Mouse (Mus musculus) limb, embryonic 13.5 days (tissue): ENCODE data around the gene Prkab1. TPM values are rescaled to one million over a fixed set of nuclear protein-coding genes. Genes with fewer than 3 reads are reported as not detected.

Source experiments
- ATAC-seq: fragments of 200-750 bp; cut with Nextera tagmentation; 2 replicates; pipeline ENCODE4 v1.8.0; 2017; ENCODE audit warnings: low read depth, moderate number of reproducible peaks, moderate TSS enrichment; ENCODE audit not compliant: low FRiP score
- H3K27ac ChIP-seq: fragments of 300-500 bp; sonication (generic); 2 replicates; pipeline ENCODE4 v1.5.1; 2015; ENCODE audit warnings: inconsistent platforms, mild to moderate bottlenecking, moderate library complexity
- H3K27me3 ChIP-seq: fragments of 300-500 bp; sonication (generic); 2 replicates; pipeline ENCODE4 v1.6.1; 2015; ENCODE audit warnings: mild to moderate bottlenecking, inconsistent platforms
- H3K36me3 ChIP-seq: fragments of 300-500 bp; sonication (generic); 2 replicates; pipeline ENCODE4 v1.6.1; 2015; ENCODE audit warnings: inconsistent platforms, mild to moderate bottlenecking, moderate library complexity
- H3K4me1 ChIP-seq: fragments of 300-500 bp; sonication (generic); 2 replicates; pipeline ENCODE4 v1.6.1; 2015; ENCODE audit warnings: inconsistent platforms
- H3K4me2 ChIP-seq: fragments of 300-500 bp; sonication (generic); replicated peaks from 2 replicates; pipeline ENCODE4 v1.6.1; 2015; ENCODE audit warnings: inconsistent platforms, mild to moderate bottlenecking, moderate library complexity
- H3K4me3 ChIP-seq: fragments of 300-500 bp; sonication (generic); 2 replicates; pipeline ENCODE4 v1.5.1; 2015; ENCODE audit warnings: moderate library complexity, mild to moderate bottlenecking, inconsistent platforms
- H3K9ac ChIP-seq: fragments of 300-500 bp; sonication (generic); 2 replicates; pipeline ENCODE4 v1.6.1; 2015; ENCODE audit warnings: mild to moderate bottlenecking, inconsistent platforms
- H3K9me3 ChIP-seq: fragments of 300-500 bp; sonication (generic); 2 replicates; pipeline ENCODE4 v1.6.1; 2016; ENCODE audit warnings: inconsistent platforms
- WGBS: fragments of 180-500 bp; shearing (Covaris S2); methylation state at CpG from one replicate; pipeline ENCODE4 v1.1.7; 2015; 5-methylcytosine and 5-hydroxymethylcytosine counted together
- polyA plus RNA-seq: library from polyadenylated mRNA; unstranded; fragments of >200 nt; fragmentation: Nextera tagmentation; extraction: Ambion mirVana; gene quantifications from 2 replicates; pipeline ENCODE4 v1.2.1, GENCODE M21; 2015

The Prkab1 gene
- polyA plus RNA-seq, 1 experiment from 2014 or later: 69.9 TPM

DNA sequence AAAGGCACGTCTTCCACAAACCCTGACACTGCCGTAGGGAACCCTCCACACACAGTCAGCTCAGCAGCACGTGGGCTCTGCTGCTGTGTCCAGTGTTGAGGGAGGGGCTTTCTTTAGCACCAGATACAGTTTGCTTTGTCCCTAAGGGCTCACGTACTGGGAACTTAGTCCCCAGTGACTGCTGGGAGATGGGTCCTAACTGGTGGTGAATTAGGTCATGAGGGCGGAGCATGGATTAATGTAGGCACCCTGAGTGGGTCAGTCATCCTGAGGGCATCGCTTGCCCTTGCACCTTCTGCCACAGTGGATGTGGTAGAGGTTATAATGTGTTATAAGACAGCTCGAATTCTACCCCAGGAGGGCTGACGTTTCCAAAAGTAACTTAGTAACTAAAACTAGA, 6.9 kb downstream of the Prkab1 start:
- WGBS: 93% methylated on average over 8 of the region's 8 CpGs
- H3K4me3 ChIP-seq: no peak overlapping the region
- no peak overlapping the region for H3K9ac ChIP-seq
- H3K27me3 ChIP-seq: no peaks in the 10 kb centered on the region
- peaks cover 7% of the 10 kb centered on the region for H3K4me1 ChIP-seq
- no peak for ATAC-seq
- H3K36me3 ChIP-seq: peaks cover 98% of the 10 kb centered on the region
- no peak overlapping the region for H3K4me2 ChIP-seq
- no peak overlapping the region for H3K27ac ChIP-seq
- H3K9me3 ChIP-seq: no peaks in the 10 kb centered on the region

DNA sequence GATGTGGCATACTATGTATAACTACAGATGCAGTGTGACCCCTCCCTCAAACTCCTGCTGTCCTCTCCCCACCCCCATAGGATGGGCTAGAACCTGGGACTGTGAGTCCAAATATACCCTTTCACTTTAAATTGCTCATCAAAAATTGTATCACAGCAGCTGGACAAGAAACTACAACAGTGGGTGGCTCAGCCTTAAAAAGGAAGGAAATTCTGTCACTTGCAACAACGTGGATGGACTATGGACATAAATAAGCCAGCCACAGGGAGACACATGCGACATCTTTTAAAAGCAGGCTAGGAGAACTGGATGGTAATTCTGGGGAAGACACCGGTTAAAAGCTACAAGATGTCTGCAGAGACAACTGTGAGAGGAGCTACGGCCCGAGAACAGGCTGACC, 7.8 kb downstream of the Prkab1 start:
- ATAC-seq: no peak
- WGBS: 95% methylated on average over 5 of the region's 5 CpGs
- peaks cover 90% of the 10 kb centered on the region for H3K36me3 ChIP-seq

GRCm38 (mm10) chr5:116014237-116014636, 10.1 kb downstream of the Prkab1 start:
- no peaks in the 10 kb centered on the region for H3K27me3 ChIP-seq
- 93% methylated on average over 11 of the region's 11 CpGs for WGBS
- peaks cover 67% of the 10 kb centered on the region for H3K36me3 ChIP-seq
- H3K4me3 ChIP-seq: no peak overlapping the region
- H3K4me2 ChIP-seq: no peak overlapping the region
- no peaks in the 10 kb centered on the region for H3K9me3 ChIP-seq
- ATAC-seq: no peak
- no peak overlapping the region for H3K9ac ChIP-seq
- 0 out of 2 replicates have a peak, but pooled peaks cover under 1% of the 10 kb centered on the region for H3K4me1 ChIP-seq
- no peak overlapping the region for H3K27ac ChIP-seq

More for the DNA sequence above, 7.8 kb downstream of the Prkab1 start:
- H3K4me2 ChIP-seq: no peak overlapping the region
- no peak overlapping the region for H3K27ac ChIP-seq
- H3K4me3 ChIP-seq: no peak overlapping the region
- H3K9ac ChIP-seq: no peak overlapping the region
- no peaks in the 10 kb centered on the region for H3K4me1 ChIP-seq
- no peaks in the 10 kb centered on the region for H3K9me3 ChIP-seq
- no peaks in the 10 kb centered on the region for H3K27me3 ChIP-seq

GRCm38 (mm10) chr5:116013821-116014220, 10.5 kb downstream of the Prkab1 start:
- Histone ChIP-seq H3K9me3 (no peaks in the 10 kb centered on the region), H3K9ac (no peak overlapping the region), H3K4me3 (no peak overlapping the region), H3K27ac (no peak overlapping the region), H3K27me3 (no peaks in the 10 kb centered on the region), H3K36me3 (peaks cover 63% of the 10 kb centered on the region), H3K4me1 (0 out of 2 replicates have a peak, but pooled peaks cover 4% of the 10 kb centered on the region), H3K4me2 (no peak overlapping the region)
- no peak for ATAC-seq
- 89% methylated on average over 8 of the region's 8 CpGs for WGBS

DNA sequence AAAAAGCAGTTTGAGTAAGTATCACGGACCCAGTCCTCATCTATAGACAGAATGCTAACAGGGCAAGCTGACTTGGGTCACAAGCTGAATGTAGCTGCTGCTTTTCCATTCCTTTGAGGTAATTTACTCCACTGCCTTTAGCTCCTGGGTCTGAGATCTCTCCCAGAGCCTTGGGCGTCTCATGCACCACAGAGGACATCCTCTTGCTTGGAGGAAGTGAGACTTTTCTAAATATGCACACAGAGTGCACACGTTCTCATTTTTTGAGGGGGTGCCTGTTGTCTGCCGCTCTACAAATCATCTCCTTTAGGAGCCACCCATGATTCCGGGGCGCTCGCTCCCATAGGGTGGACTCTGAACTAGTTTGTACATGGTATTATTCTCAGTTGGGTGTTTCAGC, 11.8 kb downstream of the Prkab1 start:
- WGBS: 92% methylated on average over 7 of the region's 7 CpGs
- Histone ChIP-seq H3K36me3 (peaks cover 49% of the 10 kb centered on the region), H3K9me3 (no peaks in the 10 kb centered on the region), H3K4me2 (no peak overlapping the region), H3K9ac (no peak overlapping the region), H3K4me3 (no peak overlapping the region), H3K27ac (no peak overlapping the region), H3K27me3 (no peaks in the 10 kb centered on the region), H3K4me1 (0 out of 2 replicates have a peak, but pooled peaks cover 4% of the 10 kb centered on the region)
- no peak for ATAC-seq

DNA sequence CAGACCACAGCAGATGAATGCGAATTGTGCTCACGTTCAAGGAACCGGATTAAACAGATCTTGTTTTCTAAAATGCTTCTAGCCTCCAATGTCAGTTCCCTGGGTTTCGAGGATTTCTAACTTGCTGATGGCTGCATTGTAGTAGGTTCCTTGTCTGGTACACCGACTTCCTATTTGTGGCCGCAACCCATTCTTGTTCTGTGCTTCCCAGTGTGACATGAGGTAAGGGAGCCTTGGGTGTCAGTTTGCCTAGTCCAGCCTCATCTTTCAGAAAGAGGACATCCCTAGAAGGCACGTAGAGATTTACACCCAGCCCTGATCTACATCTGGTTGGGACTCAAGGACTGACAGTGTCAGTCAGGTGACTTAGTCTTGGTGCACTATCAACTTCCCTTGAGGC, 12.6 kb downstream of the Prkab1 start:
- Histone ChIP-seq H3K4me1 (0 out of 2 replicates have a peak, but pooled peaks cover 4% of the 10 kb centered on the region), H3K27ac (no peak overlapping the region), H3K36me3 (peaks cover 41% of the 10 kb centered on the region), H3K4me2 (no peak overlapping the region), H3K9ac (no peak overlapping the region), H3K4me3 (no peak overlapping the region), H3K9me3 (no peaks in the 10 kb centered on the region), H3K27me3 (no peaks in the 10 kb centered on the region)
- WGBS: 94% methylated on average over 7 of the region's 7 CpGs
- ATAC-seq: no peak

DNA sequence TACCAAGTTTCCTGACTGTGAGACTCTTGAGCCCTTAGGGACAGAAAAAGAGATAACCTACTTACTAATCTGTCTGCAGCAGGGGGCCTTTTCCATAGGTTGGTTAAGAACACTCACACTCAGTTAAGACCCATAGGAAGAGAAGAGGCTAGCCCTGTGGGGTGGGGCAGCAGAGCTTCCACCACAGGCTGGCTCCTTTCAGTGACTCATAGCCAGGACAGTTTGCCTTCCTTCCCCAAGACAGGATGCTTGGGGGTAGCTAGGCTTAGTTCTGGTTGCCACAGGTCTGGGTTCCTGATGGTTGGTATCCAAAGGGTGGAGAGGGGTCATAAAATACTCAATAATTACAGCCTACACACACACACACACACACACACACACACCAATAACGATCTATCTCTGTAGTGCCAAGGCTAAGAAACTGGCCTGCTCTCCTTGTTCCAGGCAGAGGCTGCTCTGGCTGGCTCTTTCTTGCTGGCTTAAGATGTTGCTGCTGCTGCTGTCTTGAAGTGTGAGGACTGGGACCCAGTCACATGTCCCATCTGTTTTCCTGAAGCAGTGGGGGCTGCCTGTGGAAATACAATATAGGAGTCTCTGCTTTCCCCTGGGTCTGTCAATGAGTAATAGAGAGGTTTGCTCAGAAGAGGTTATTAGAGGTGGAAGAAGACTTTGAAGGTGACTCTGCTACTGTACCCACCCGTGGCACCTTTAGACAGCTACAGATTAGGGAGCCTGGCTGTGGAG, 14.3 kb downstream of the Prkab1 start:
- ATAC-seq: no peak
- no peaks in the 10 kb centered on the region for H3K9me3 ChIP-seq
- no peak overlapping the region for H3K4me2 ChIP-seq
- H3K4me1 ChIP-seq: 0 out of 2 replicates have a peak, but pooled peaks cover 4% of the 10 kb centered on the region
- no peak overlapping the region for H3K27ac ChIP-seq
- peaks cover 33% of the 10 kb centered on the region for H3K36me3 ChIP-seq
- 73% methylated on average over 2 of the region's 2 CpGs for WGBS
- no peak overlapping the region for H3K9ac ChIP-seq
- H3K4me3 ChIP-seq: no peak overlapping the region
- H3K27me3 ChIP-seq: no peaks in the 10 kb centered on the region

DNA sequence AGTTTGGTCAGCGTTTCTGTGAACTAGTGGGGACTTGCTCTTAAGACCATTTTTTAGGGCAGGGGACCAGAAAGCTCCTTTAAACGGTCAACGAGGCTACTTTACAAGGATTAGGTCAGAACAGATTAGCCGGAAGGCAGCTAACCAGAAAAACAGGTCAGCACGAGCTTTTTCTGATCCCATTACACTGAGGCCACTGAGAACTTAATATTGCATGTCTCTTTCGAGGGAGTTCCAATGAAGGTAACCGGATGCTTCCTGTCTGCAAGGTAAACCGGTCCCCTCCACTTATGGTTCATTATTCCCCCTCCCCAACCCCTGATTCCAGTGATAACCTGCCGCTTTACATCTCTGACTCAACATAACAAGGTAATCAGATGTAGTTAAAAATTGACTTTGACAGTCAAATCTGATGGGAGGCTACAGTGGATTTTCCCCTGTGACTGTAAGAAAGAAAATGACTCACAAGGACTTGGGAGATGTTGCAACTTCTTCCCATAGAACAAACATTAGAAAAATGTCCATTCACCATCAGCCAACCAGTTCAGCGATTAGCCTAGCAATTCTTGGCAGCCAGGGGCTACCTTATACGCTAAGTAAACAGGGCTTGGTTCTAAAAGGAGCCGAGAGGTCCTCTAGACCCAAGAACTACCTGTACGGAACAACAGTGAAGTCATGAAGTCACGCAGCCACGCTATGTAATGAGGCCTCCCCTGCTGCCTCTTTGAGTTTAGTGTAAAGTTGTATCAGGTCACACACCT, 15.0 kb downstream of the Prkab1 start:
- Histone ChIP-seq H3K36me3 (peaks cover 25% of the 10 kb centered on the region), H3K27me3 (no peaks in the 10 kb centered on the region), H3K27ac (no peak overlapping the region), H3K9ac (no peak overlapping the region), H3K4me2 (no peak overlapping the region), H3K4me1 (0 out of 2 replicates have a peak, but pooled peaks cover 4% of the 10 kb centered on the region), H3K4me3 (no peak overlapping the region), H3K9me3 (no peaks in the 10 kb centered on the region)
- 64% methylated on average over 15 of the region's 15 CpGs for WGBS
- ATAC-seq: no peak

GRCm38 (mm10) chr5:116007723-116008122, 16.6 kb downstream of the Prkab1 start:
- ATAC-seq: no peak
- Histone ChIP-seq H3K27me3 (no peaks in the 10 kb centered on the region), H3K4me3 (no peak overlapping the region), H3K4me1 (peaks cover 7% of the 10 kb centered on the region; the same call in 1 of the 2 replicates), H3K4me2 (no peak overlapping the region), H3K27ac (no peak overlapping the region), H3K9ac (no peak overlapping the region), H3K36me3 (peaks cover 10% of the 10 kb centered on the region), H3K9me3 (no peaks in the 10 kb centered on the region)
- WGBS: 85% methylated on average over 13 of the region's 13 CpGs

- no peaks in the 10 kb centered on the region for H3K9me3 ChIP-seq
- no peak for ATAC-seq
- H3K9ac ChIP-seq: no peak overlapping the region
- H3K4me1 ChIP-seq: peaks cover 7% of the 10 kb centered on the region; the same call in 1 of the 2 replicates
- 70% methylated on average over 22 of the region's 22 CpGs for WGBS
- H3K36me3 ChIP-seq: peaks cover 8% of the 10 kb centered on the region; the same call in 1 of the 2 replicates
- no peak overlapping the region for H3K27ac ChIP-seq
- no peak overlapping the region for H3K4me2 ChIP-seq
- no peaks in the 10 kb centered on the region for H3K27me3 ChIP-seq
- no peak overlapping the region for H3K4me3 ChIP-seq
Observed at GRCm38 (mm10) chr5:116006324-116007099, 17.8 kb downstream of the Prkab1 start.

DNA sequence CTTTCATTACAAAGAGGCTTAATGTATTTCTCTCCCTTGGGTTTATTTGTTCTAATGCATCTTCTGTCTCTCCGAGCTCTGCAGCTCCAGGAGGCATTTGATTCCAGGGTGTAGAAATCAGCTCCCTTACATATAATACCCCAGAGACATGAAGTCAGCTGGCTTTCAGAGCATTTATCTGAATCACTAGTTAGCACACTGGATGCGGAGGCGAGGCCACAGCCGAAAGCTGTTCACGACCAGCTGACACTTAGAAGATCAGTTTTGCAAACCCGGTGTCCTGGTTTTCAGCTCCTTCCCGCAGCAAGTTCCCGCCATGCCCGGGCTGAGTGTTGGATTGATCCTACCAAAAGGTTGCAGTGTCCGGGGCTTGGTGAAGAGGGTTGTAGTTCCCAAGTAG, 20.0 kb downstream of the Prkab1 start:
- Histone ChIP-seq H3K4me2 (no peak overlapping the region), H3K36me3 (peaks cover 17% of the 10 kb centered on the region), H3K27me3 (no peaks in the 10 kb centered on the region), H3K4me3 (no peak overlapping the region), H3K27ac (no peak overlapping the region), H3K9me3 (no peaks in the 10 kb centered on the region), H3K9ac (no peak overlapping the region), H3K4me1 (peaks cover 6% of the 10 kb centered on the region; the same call in 1 of the 2 replicates)
- 90% methylated on average over 10 of the region's 10 CpGs for WGBS
- ATAC-seq: no peak

- ATAC-seq: no peak
- 49% methylated on average over 13 of the region's 13 CpGs for WGBS
Observed at GRCm38 (mm10) chr5:116003825-116004224, 20.5 kb downstream of the Prkab1 start.

More at GRCm38 (mm10) chr5:116003825-116004224, 20.5 kb downstream of the Prkab1 start:
- H3K9ac ChIP-seq: no peak overlapping the region
- H3K4me3 ChIP-seq: no peak overlapping the region
- H3K4me1 ChIP-seq: peaks cover 3% of the 10 kb centered on the region; the same call in 1 of the 2 replicates
- H3K9me3 ChIP-seq: no peaks in the 10 kb centered on the region
- H3K4me2 ChIP-seq: no peak overlapping the region
- no peak overlapping the region for H3K27ac ChIP-seq
- no peaks in the 10 kb centered on the region for H3K27me3 ChIP-seq
- peaks cover 17% of the 10 kb centered on the region for H3K36me3 ChIP-seq
